Mouse (Mus musculus): ENCODE data around the gene Hormad1. TPM values are rescaled to one million over a fixed set of nuclear protein-coding genes. Genes with fewer than 3 reads are reported as not detected.
A peak's percentile ranks its signal among the peaks of the same experiment; 100 is the strongest.

The Hormad1 gene
- polyA plus RNA-seq, 1 experiment: not detected

DNA sequence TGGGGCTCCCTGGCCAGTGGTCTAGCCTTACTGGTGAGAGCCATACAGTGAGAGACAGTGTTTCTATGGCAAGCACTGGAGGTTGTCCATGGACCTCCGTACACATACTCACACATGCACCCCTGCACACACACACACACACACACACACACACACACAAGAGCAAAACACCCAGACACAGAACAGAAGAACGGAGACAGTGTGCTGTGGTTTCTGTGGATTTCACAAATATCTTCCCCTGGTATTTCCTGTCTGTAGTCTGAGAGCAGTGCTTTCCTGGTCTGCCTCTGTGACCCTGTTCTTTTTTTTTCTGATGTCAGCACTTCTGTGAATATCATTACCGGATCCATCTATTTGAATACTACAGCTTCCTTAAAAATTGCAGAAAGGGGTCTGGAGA, 35.8 kb upstream of the Hormad1 start:
- WGBS: 1% methylated on average over 3 of the region's 3 CpGs
- H3K27ac ChIP-seq (ENCODE audit: control insufficient read depth, insufficient read depth, low read depth, low read length, poor library complexity): peak overlapping the region; percentile 52
- H3K4me1 ChIP-seq (ENCODE audit: control insufficient read depth, insufficient read depth, low read length): peaks cover 11% of the 10 kb centered on the region

DNA sequence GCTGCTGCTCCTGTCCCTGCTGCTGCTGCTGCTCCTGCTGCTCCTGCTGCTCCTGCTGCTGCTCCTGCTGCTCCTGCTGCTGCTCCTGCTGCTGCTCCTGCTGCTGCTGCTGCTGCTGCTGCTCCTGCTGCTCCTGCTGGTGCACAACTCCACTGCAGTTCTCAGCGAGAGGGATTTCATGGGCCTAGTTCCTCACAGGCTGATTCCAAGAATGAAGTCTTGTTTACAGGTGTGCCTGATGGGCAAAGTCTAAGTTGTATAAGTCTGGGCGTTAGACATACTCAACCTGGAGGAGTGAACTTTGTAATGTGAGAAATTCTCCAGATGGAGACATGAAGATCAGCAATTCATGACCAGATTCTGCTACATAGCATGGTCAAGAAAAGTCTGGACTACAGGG, 34.8 kb upstream of the Hormad1 start:
- H3K4me1 ChIP-seq (ENCODE audit: control insufficient read depth, insufficient read depth, low read length): peaks cover 11% of the 10 kb centered on the region
- no peak overlapping the region for H3K27ac ChIP-seq (ENCODE audit: control insufficient read depth, insufficient read depth, low read depth, low read length, poor library complexity)
- no peak overlapping the region for H3K4me3 ChIP-seq (replicated peaks; ENCODE audit: control insufficient read depth, low read depth, low read length)
- WGBS: 78% methylated on average over 2 of the region's 2 CpGs
- TF ChIP-seq CTCF (IDR thresholded peaks at IDR 0.05; ENCODE audit: control insufficient read depth, insufficient read depth, low read length) (no peak), POLR2A (IDR thresholded peaks at IDR 0.05; ENCODE audit: borderline replicate concordance, control insufficient read depth, low read depth, low read length) (no peak)

More for the DNA sequence above, 35.8 kb upstream of the Hormad1 start:
- H3K4me3 ChIP-seq (replicated peaks; ENCODE audit: control insufficient read depth, low read depth, low read length): no peak overlapping the region
- TF ChIP-seq CTCF (IDR thresholded peaks at IDR 0.05; ENCODE audit: control insufficient read depth, insufficient read depth, low read length) (peak; percentile 8; the same call in 1 of the 2 replicates), POLR2A (IDR thresholded peaks at IDR 0.05; ENCODE audit: borderline replicate concordance, control insufficient read depth, low read depth, low read length) (no peak)

DNA sequence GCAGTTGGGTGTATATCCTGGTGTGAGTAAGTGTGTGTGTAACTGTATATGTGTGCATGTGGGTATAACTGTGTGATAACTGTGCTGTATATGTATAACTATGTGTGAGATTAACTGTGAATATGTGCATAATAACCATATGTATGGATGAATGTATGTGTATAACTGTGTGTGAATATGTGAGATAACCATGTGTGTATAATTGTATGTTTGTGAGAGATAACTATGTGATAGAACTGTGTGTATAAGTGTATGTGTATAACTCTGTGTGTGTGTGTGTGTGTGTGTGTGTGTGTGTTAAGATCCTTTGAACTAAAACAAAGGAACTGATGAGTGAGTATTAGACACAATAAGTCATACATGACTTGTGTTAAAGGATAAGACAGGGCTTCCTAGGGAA, 33.4 kb upstream of the Hormad1 start:
- TF ChIP-seq POLR2A (IDR thresholded peaks at IDR 0.05; ENCODE audit: borderline replicate concordance, control insufficient read depth, low read depth, low read length) (no peak), CTCF (IDR thresholded peaks at IDR 0.05; ENCODE audit: control insufficient read depth, insufficient read depth, low read length) (no peak)
- Histone ChIP-seq H3K27ac (ENCODE audit: control insufficient read depth, insufficient read depth, low read depth, low read length, poor library complexity) (no peak overlapping the region), H3K4me1 (ENCODE audit: control insufficient read depth, insufficient read depth, low read length) (peaks cover 9% of the 10 kb centered on the region), H3K4me3 (replicated peaks; ENCODE audit: control insufficient read depth, low read depth, low read length) (no peak overlapping the region)

DNA sequence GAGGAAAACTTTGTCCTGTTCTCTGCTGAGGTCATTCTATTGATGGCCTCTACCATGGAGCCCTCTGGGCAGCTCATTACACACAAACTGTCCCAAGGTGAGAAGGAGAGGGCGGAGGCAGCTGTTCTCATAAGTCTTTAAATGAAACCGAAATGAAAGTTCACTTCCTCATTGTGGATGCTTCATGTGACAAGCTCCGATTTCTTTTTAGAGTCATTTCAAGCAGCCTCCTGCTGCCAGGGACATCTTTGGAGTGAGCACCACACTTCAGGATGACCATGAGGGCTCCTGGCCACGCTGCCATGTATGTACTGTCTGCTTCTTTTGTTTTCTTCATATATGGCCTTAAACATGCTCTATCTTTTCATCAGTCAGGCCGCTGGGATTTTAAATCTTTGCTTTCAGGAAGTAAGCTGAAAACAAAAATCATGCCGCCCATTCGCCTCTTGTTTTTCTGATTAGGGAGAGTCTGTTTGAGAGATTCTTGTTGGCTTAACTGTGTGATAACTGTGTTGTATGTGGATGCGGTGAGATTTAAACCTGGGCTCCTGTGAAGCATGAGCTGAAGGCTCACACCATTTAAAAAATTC, 32.8 kb upstream of the Hormad1 start, which contains the start of gene Ctss:
Gene Ctss, plus strand, starts transcription at position 165 of the 590 bp plus-strand sequence.
- Histone ChIP-seq H3K4me3 (replicated peaks; ENCODE audit: control insufficient read depth, low read depth, low read length) (peak within 1 kb of the TSS; percentile 70), H3K27ac (ENCODE audit: control insufficient read depth, insufficient read depth, low read depth, low read length, poor library complexity) (peak within 1 kb of the TSS; percentile 45), H3K4me1 (ENCODE audit: control insufficient read depth, insufficient read depth, low read length) (peaks cover 7% of the 10 kb centered on the region)
- TF ChIP-seq POLR2A (IDR thresholded peaks at IDR 0.05; ENCODE audit: borderline replicate concordance, control insufficient read depth, low read depth, low read length): peak; percentile 16; the same call in 1 of the 2 replicates
- no peak for TF ChIP-seq CTCF (IDR thresholded peaks at IDR 0.05; ENCODE audit: control insufficient read depth, insufficient read depth, low read length)
- WGBS: 14% methylated on average over 8 of the region's 8 CpGs

DNA sequence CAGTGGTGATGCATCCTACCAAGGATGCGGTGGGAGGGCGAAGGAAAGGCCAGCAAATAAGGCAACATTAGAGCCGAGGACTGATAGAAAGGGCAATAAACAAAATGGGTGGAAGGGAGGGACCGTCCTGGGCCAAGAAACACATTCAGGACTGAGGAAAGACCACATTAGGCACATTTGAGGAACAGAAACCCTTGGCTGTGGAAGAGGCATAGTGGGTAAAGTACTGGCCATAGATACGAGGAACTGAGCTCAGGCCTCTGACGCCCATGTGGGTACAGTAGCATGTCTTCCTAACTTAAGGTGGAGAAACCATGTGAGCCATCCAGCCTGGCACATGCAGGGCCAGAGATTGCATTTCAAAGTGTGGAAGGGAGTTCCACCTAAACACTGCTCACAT, 29.7 kb upstream of the Hormad1 start:
- WGBS: 58% methylated on average over 6 of the region's 6 CpGs
- H3K4me3 ChIP-seq (replicated peaks; ENCODE audit: control insufficient read depth, low read depth, low read length): peak overlapping the region; percentile 27
- peaks cover 2% of the 10 kb centered on the region; the same call in 1 of the 2 replicates for H3K4me1 ChIP-seq (ENCODE audit: control insufficient read depth, insufficient read depth, low read length)
- no peak for TF ChIP-seq CTCF (IDR thresholded peaks at IDR 0.05; ENCODE audit: control insufficient read depth, insufficient read depth, low read length)
- H3K27ac ChIP-seq (ENCODE audit: control insufficient read depth, insufficient read depth, low read depth, low read length, poor library complexity): no peak overlapping the region

DNA sequence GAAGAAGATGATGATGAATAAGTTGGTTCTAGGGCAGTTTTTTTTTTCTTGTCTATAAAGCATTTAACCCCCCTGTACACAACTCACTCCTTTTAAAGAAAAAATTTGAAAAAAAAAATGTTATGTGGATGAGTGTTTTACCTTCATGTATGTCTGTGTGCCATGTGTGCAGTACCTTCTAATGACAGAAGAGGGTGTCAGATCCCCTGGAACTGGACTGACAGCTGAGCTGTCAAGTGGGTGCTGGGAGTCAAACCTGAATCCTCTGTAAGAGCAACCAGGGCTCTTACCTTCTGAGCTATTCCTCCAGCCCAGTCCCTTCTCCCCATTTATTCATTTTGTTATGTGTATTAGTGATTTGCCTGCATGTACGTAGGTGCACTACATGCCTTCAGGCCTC, 28.5 kb upstream of the Hormad1 start:
- Histone ChIP-seq H3K4me1 (ENCODE audit: control insufficient read depth, insufficient read depth, low read length) (peaks cover 2% of the 10 kb centered on the region; the same call in 1 of the 2 replicates), H3K4me3 (replicated peaks; ENCODE audit: control insufficient read depth, low read depth, low read length) (no peak overlapping the region), H3K27ac (ENCODE audit: control insufficient read depth, insufficient read depth, low read depth, low read length, poor library complexity) (no peak overlapping the region)
- WGBS: 94% methylated on average over 1 of the region's 1 CpGs
- TF ChIP-seq CTCF (IDR thresholded peaks at IDR 0.05; ENCODE audit: control insufficient read depth, insufficient read depth, low read length): no peak
- no peak for TF ChIP-seq POLR2A (IDR thresholded peaks at IDR 0.05; ENCODE audit: borderline replicate concordance, control insufficient read depth, low read depth, low read length)

DNA sequence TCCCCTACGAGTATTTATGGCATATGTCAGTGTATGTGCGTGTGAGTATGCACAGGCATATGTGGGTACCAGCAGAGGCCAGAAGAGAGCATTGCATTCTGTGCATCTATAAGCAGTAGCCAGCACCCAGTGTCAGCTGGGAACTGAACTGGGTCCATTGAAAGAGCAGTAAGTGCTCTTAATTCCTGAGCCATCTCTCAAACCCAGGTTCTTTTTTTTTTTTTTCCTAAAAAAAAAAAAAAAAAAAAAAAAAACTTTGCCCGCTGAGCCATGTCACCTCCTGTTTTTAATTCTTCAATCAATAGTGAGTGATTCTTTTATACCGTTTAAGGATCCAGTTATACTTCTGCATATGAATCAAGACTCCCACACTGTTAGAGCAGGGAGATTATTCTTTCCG, 26.1 kb upstream of the Hormad1 start:
- TF ChIP-seq CTCF (IDR thresholded peaks at IDR 0.05; ENCODE audit: control insufficient read depth, insufficient read depth, low read length) (no peak), POLR2A (IDR thresholded peaks at IDR 0.05; ENCODE audit: borderline replicate concordance, control insufficient read depth, low read depth, low read length) (no peak)
- Histone ChIP-seq H3K4me3 (replicated peaks; ENCODE audit: control insufficient read depth, low read depth, low read length) (no peak overlapping the region), H3K4me1 (ENCODE audit: control insufficient read depth, insufficient read depth, low read length) (peaks cover 2% of the 10 kb centered on the region; the same call in 1 of the 2 replicates), H3K27ac (ENCODE audit: control insufficient read depth, insufficient read depth, low read depth, low read length, poor library complexity) (no peak overlapping the region)
- 85% methylated on average over 5 of the region's 5 CpGs for WGBS

DNA sequence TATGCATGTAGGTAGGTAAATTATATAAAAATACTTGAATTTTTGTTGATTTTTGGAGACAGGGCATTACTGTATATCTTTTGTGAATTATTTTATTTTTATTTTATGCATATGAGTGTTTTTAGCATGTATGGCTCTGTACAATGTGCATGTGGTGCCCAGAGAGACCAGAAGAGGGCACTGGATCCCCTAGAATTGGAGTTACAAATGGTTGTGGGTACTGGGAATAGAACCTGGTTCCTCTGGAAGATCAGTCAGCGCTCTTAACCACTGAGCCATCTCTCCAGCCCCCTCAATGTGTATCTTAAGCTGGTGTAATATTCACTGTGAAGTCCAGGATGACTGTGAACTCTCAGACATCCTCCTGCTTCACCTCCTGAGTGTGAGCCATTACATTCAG, 24.6 kb upstream of the Hormad1 start:
- H3K27ac ChIP-seq (ENCODE audit: control insufficient read depth, insufficient read depth, low read depth, low read length, poor library complexity): no peak overlapping the region
- H3K4me3 ChIP-seq (replicated peaks; ENCODE audit: control insufficient read depth, low read depth, low read length): no peak overlapping the region
- 88% methylated on average over 1 of the region's 1 CpGs for WGBS
- no peak for TF ChIP-seq CTCF (IDR thresholded peaks at IDR 0.05; ENCODE audit: control insufficient read depth, insufficient read depth, low read length)
- no peak for TF ChIP-seq POLR2A (IDR thresholded peaks at IDR 0.05; ENCODE audit: borderline replicate concordance, control insufficient read depth, low read depth, low read length)
- H3K4me1 ChIP-seq (ENCODE audit: control insufficient read depth, insufficient read depth, low read length): no peaks in the 10 kb centered on the region; the same call in 1 of the 2 replicates

DNA sequence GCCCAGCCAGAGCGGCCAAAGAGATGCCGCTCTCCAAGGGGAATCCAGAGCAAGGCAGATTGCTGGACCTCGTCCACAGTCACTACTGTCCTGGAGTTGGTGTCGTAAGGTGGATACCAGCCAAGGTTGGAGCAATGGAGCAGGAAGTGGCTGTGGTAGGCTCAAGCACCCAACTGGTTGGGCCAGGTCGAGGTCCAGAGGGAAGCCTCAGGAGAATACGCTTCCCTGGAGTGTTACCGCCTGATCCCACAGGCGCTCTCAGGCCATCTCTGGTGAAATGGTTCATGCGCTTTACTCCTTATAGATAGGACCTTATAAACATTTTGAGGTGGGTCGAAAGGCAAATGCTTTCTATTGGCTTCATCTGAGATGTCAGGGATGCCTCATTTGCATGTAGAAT, 20.5 kb upstream of the Hormad1 start:
- no peak overlapping the region for H3K27ac ChIP-seq (ENCODE audit: control insufficient read depth, insufficient read depth, low read depth, low read length, poor library complexity)
- H3K4me1 ChIP-seq (ENCODE audit: control insufficient read depth, insufficient read depth, low read length): no peaks in the 10 kb centered on the region; the same call in 1 of the 2 replicates
- WGBS: 81% methylated on average over 10 of the region's 10 CpGs
- H3K4me3 ChIP-seq (replicated peaks; ENCODE audit: control insufficient read depth, low read depth, low read length): no peak overlapping the region
- no peak for TF ChIP-seq POLR2A (IDR thresholded peaks at IDR 0.05; ENCODE audit: borderline replicate concordance, control insufficient read depth, low read depth, low read length)
- TF ChIP-seq CTCF (IDR thresholded peaks at IDR 0.05; ENCODE audit: control insufficient read depth, insufficient read depth, low read length): no peak
